Mouse (Mus musculus) stomach, postnatal 0 days (tissue): ENCODE results near the gene Tyro3.

ENCODE experiments used
- CTCF ChIP-seq: IDR thresholded peaks from 2 replicates; pipeline ENCODE4 v1.5.1; 2016; ENCODE audit warnings: antibody characterized with exemption, low read depth, mild to moderate bottlenecking, moderate library complexity
- EP300 ChIP-seq: optimal IDR thresholded peaks from 2 replicates; pipeline ENCODE3; 2016; ENCODE audit warnings: antibody characterized with exemption

DNA sequence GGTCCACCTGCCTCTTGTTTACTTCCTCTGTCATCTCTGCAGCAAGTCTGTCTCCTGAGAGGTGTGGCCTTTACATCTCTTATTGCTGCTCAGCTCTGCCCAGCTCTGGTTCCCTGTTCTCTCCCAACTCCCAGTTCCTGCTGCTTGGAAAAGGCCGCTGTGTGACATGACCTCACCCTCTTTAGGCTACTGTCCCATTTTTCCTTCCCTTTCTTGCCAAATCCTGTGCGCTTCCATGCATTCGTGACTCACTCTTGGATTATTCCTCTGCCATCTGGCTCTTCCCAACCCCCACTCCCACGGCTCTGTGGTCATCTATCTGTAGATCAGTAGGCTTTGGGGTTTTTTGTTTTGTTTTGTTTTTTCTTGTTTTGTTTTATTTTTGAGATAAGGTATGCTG, 49.4 kb downstream of the Tyro3 start:
- no peak for TF ChIP-seq EP300
- TF ChIP-seq CTCF = no peak
